Mouse (Mus musculus) liver, embryonic 14.5 days (tissue): ENCODE data around the gene Nans.
A peak's percentile ranks its signal among the peaks of the same experiment; 100 is the strongest.

ENCODE experiments used
- CTCF ChIP-seq: IDR thresholded peaks from 2 replicates; pipeline ENCODE4 v1.5.1; 2016; ENCODE audit warnings: antibody characterized with exemption, low read depth, control low read depth
- EP300 ChIP-seq: IDR thresholded peaks from 2 replicates; pipeline ENCODE4 v1.6.1; 2016; ENCODE audit warnings: antibody characterized with exemption, low read depth

DNA sequence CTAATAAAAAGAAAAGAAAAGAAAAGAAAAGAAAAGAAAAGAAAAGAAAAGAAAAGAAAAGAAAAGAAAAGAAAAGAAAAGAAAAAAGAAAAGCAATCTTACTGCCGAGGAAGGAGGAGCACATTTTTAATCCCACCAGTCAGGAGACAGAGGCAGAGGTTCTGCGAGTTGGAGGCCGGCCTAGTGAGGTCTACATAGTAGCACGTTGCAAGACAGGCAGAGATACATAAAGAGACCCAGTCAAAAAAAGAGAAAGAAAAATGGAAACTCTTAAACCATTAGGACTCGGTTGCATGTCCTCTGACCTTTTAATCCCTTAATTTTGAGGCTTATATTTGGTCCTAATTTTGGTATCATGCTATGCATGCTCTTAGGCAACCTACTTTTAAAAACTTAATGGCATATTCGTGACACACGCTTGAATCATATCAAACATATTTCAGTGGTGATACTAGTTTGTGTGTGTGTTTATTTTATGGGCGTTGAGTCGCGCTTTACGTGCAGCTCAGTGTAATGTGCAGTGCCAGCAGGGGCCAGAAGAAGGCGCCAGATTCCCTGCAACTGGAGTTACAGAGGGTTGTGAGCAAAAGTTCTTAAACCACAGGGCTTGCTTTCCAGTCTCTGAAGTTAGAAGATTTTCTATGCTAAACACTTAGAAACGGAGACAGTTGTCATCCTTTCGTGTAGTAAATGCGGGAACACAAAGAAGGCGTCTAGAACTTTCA, 18.9 kb downstream of the Nans start:
- peak; percentile 91 for TF ChIP-seq CTCF
- TF ChIP-seq EP300 = no peak; the same call in 1 of the 2 replicates
